Mouse (Mus musculus): ENCODE results near the gene 6430628N08Rik. TPM values are rescaled to one million over a fixed set of nuclear protein-coding genes. Genes with fewer than 3 reads are reported as not detected.

Gene 6430628N08Rik
- polyA plus RNA-seq, 1 experiment from 2014 or later: not detected

DNA sequence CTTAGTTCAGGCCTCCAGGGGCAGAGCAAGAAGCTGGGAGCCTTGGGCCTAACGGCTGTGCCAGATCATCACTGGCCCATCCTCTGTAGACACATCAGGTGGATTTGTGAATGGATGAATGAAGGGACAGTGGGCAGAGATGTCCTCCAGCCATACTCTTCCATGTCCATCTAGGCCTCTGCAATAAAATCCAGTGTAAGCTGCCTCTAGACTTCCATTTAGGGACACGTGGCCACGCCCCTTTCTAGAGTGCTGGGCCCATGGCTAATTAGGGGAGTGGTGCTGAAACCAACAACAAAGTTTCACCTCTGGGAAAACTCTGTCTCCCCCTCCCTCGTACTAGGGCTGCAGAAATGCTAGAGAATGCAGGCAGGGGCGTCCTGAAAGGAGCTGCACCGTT lies 399 bp upstream of the 6430628N08Rik start:
- 8% methylated on average over 6 of the region's 6 CpGs for WGBS
- H3K27ac ChIP-seq: no peak overlapping the region
- ATAC-seq: peak; percentile 37
- peak overlapping the region; percentile 48 for H3K9ac ChIP-seq
- peaks cover 11% of the 10 kb centered on the region for H3K4me1 ChIP-seq
- H3K9me3 ChIP-seq (replicated peaks): no peaks in the 10 kb centered on the region
- H3K4me3 ChIP-seq: peak overlapping the region; percentile 30
- peak overlapping the region; percentile 64 for H3K4me2 ChIP-seq
- no peaks in the 10 kb centered on the region for H3K36me3 ChIP-seq (ENCODE audit: poor library complexity, severe bottlenecking)
- H3K27me3 ChIP-seq: peaks cover 47% of the 10 kb centered on the region

GRCm38 (mm10) chr4:115894281-115894680 lies 3.8 kb downstream of the 6430628N08Rik start:
- 6% methylated on average over 3 of the region's 3 CpGs for WGBS

DNA sequence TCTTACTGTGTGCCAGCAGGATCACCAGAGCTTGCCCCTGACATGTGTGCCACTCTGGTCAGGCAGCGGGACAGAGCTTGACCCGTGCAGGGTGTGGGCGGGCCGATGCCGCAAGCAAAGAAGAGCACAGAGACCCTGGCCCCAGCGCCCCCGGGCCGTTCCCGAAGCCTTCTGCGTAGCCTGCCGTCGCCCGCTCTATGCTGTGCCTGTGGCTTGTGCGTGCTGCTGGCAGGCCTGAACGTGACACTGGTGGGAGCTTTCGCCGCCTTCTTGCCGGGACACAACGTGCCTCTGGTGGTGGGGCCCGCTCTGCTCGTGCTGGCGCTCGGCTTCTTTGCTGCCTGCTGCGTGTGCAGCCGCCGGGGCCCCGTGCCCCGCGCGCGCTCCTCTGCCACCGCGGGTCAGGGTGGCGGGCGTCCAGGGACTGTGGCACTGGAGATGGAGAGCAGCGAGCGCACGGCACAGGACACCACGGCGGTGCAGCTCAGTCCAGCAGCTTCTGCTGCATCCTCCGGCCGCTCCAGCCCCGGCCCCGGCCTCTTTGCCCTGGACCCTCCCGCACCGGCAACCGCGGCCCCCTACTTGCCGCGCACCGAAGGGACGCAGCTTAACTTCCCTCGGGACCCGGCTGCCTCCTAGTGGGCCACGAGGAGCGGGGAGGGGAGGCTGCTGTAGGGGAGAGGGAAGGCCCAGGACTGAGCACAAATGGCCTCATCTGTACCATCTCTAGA lies 7.6 kb downstream of the 6430628N08Rik start:
- peak; percentile 71 for ATAC-seq

More at GRCm38 (mm10) chr4:115894281-115894680, 3.8 kb downstream of the 6430628N08Rik start:
- Histone ChIP-seq H3K36me3 (ENCODE audit: poor library complexity, severe bottlenecking) (no peaks in the 10 kb centered on the region), H3K9me3 (replicated peaks) (no peaks in the 10 kb centered on the region), H3K4me3 (no peak overlapping the region), H3K27me3 (peaks cover 83% of the 10 kb centered on the region), H3K9ac (no peak overlapping the region), H3K4me2 (no peak overlapping the region), H3K27ac (no peak overlapping the region), H3K4me1 (peaks cover 20% of the 10 kb centered on the region)
- ATAC-seq: no peak

GRCm38 (mm10) chr4:115902816-115903215 lies 12.4 kb downstream of the 6430628N08Rik start:
- Histone ChIP-seq H3K4me3 (no peak overlapping the region), H3K9me3 (replicated peaks) (no peaks in the 10 kb centered on the region), H3K9ac (no peak overlapping the region), H3K4me2 (no peak overlapping the region), H3K27ac (no peak overlapping the region), H3K4me1 (peaks cover 26% of the 10 kb centered on the region), H3K36me3 (ENCODE audit: poor library complexity, severe bottlenecking) (no peaks in the 10 kb centered on the region), H3K27me3 (peaks cover 95% of the 10 kb centered on the region)
- 18% methylated on average over 5 of the region's 5 CpGs for WGBS
- 0 out of 2 replicates have a peak, but pooled peaks have one; percentile 15 for ATAC-seq

More for the DNA sequence above, 7.6 kb downstream of the 6430628N08Rik start:
- under 1% methylated on average over 56 of the region's 56 CpGs for WGBS
- no peak overlapping the region for H3K27ac ChIP-seq
- H3K4me3 ChIP-seq: peak overlapping the region; percentile 48
- H3K9ac ChIP-seq: peak overlapping the region; percentile 65
- peaks cover 9% of the 10 kb centered on the region for H3K4me1 ChIP-seq
- peaks cover 86% of the 10 kb centered on the region for H3K27me3 ChIP-seq
- H3K4me2 ChIP-seq: peak overlapping the region; percentile 91
- no peaks in the 10 kb centered on the region for H3K9me3 ChIP-seq (replicated peaks)
- no peaks in the 10 kb centered on the region for H3K36me3 ChIP-seq (ENCODE audit: poor library complexity, severe bottlenecking)

- no peak for ATAC-seq
- Histone ChIP-seq H3K27ac (no peak overlapping the region), H3K4me2 (no peak overlapping the region), H3K36me3 (ENCODE audit: poor library complexity, severe bottlenecking) (no peaks in the 10 kb centered on the region), H3K4me3 (no peak overlapping the region), H3K27me3 (peaks cover 88% of the 10 kb centered on the region), H3K9ac (no peak overlapping the region), H3K9me3 (replicated peaks) (no peaks in the 10 kb centered on the region), H3K4me1 (peaks cover 32% of the 10 kb centered on the region)
- 0% methylated on average over 12 of the region's 12 CpGs for WGBS
Measured at GRCm38 (mm10) chr4:115904375-115904774, 13.9 kb downstream of the 6430628N08Rik start.

DNA sequence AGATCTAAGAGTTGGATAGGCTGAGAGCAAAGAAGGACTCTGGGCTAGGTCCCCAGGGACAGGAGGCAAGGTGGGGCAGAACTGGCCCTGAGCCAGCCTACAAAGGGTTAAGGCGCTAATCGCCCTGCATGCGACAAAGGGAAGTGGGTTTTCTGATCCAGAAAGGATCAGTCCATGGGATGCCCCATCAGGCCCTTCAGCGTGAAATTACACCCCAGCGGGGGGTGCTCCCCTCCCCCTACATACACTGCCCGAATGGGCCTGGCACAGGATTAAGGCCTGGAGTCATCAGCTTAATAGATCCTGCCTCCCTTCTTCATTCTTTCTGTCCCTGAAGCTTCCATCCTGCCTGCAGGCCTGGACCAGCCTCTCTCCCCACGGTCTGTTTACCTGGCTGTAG lies 15.2 kb downstream of the 6430628N08Rik start:
- no peaks in the 10 kb centered on the region for H3K9me3 ChIP-seq (replicated peaks)
- ATAC-seq: no peak
- H3K9ac ChIP-seq: no peak overlapping the region
- H3K4me1 ChIP-seq: peaks cover 32% of the 10 kb centered on the region
- WGBS: 3% methylated on average over 7 of the region's 7 CpGs
- H3K4me3 ChIP-seq: no peak overlapping the region
- H3K36me3 ChIP-seq (ENCODE audit: poor library complexity, severe bottlenecking): no peaks in the 10 kb centered on the region
- H3K27ac ChIP-seq: no peak overlapping the region
- no peak overlapping the region for H3K4me2 ChIP-seq
- peaks cover 79% of the 10 kb centered on the region for H3K27me3 ChIP-seq

DNA sequence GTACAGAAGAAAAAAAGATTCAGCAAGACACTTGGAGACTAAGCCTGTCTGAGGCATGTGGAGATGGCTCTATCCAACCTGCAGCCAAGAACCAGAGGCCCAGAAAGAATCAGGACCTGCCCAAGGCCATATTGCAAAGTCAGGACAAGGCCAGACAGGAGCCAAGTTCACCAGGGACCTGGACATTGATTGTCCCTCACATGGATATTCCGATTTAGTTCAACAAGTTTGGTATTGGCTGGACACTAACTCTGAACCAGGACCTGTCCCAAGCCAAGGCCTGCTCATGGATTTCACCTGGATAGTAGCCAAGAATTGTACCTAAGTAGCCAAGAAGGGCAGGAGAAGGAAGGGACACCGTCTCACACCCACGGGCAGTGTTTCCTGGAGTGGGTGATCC lies 16.3 kb downstream of the 6430628N08Rik start:
- H3K36me3 ChIP-seq (ENCODE audit: poor library complexity, severe bottlenecking): no peaks in the 10 kb centered on the region
- H3K9me3 ChIP-seq (replicated peaks): no peaks in the 10 kb centered on the region
- H3K4me2 ChIP-seq: no peak overlapping the region
- H3K4me1 ChIP-seq: peaks cover 32% of the 10 kb centered on the region
- H3K4me3 ChIP-seq: no peak overlapping the region
- peaks cover 77% of the 10 kb centered on the region for H3K27me3 ChIP-seq
- no peak overlapping the region for H3K9ac ChIP-seq
- no peak for ATAC-seq
- 90% methylated on average over 3 of the region's 3 CpGs for WGBS
- H3K27ac ChIP-seq: no peak overlapping the region

- no peaks in the 10 kb centered on the region for H3K9me3 ChIP-seq (replicated peaks)
- H3K4me2 ChIP-seq: no peak overlapping the region
- no peak overlapping the region for H3K4me3 ChIP-seq
- no peaks in the 10 kb centered on the region for H3K36me3 ChIP-seq (ENCODE audit: poor library complexity, severe bottlenecking)
- H3K9ac ChIP-seq: no peak overlapping the region
- peaks cover 72% of the 10 kb centered on the region for H3K27me3 ChIP-seq
- H3K4me1 ChIP-seq: peaks cover 32% of the 10 kb centered on the region
- H3K27ac ChIP-seq: no peak overlapping the region
- ATAC-seq: no peak
- 64% methylated on average over 1 of the region's 1 CpGs for WGBS
Measured at GRCm38 (mm10) chr4:115907994-115908393, 17.5 kb downstream of the 6430628N08Rik start.

DNA sequence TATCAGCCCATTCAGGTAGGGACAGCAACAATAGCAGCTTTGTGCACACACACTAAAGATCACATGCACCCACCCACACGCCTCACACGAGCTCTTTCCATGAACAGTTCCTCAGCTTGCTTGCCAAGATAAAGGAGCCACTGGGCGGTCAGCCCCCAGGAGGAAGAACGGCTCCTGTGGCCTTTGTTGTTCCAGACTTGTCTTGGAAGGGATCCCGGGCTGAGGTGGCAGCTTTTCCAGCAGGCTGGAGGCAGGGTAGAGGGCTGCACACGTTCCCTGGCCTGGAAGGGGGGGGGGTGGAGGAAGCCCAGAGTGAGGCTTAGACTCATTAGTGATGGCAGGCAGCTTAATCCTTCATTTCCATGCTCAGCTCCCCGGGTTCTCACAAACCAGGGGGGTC lies 18.2 kb downstream of the 6430628N08Rik start:
- ATAC-seq: peak; percentile 88
- WGBS: 3% methylated on average over 7 of the region's 7 CpGs
- H3K9ac ChIP-seq: no peak overlapping the region
- H3K9me3 ChIP-seq (replicated peaks): no peaks in the 10 kb centered on the region
- no peaks in the 10 kb centered on the region for H3K36me3 ChIP-seq (ENCODE audit: poor library complexity, severe bottlenecking)
- no peak overlapping the region for H3K4me3 ChIP-seq
- peaks cover 32% of the 10 kb centered on the region for H3K4me1 ChIP-seq
- H3K27ac ChIP-seq: no peak overlapping the region
- peaks cover 73% of the 10 kb centered on the region for H3K27me3 ChIP-seq
- no peak overlapping the region for H3K4me2 ChIP-seq

DNA sequence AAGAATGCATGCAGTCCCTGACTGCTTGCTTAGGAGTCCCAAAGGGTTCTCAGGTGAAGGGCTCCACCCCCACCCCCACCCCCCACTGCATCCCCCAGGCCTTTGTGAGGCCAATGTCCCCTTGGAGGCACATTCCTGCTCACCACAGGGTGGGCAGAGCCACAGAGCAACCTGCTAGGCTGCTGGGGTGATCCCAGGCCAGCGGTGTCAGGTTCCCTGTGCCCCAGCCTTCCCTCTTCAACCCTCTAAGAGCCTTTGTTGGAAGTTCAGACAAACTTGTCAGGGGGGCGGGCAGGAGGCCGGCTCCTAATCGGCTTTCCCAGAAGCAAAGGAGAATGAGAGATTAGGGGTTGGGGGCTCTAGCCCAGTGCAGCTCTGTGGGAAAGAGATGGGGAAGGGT lies 21.1 kb downstream of the 6430628N08Rik start:
- H3K27me3 ChIP-seq: peaks cover 60% of the 10 kb centered on the region

DNA sequence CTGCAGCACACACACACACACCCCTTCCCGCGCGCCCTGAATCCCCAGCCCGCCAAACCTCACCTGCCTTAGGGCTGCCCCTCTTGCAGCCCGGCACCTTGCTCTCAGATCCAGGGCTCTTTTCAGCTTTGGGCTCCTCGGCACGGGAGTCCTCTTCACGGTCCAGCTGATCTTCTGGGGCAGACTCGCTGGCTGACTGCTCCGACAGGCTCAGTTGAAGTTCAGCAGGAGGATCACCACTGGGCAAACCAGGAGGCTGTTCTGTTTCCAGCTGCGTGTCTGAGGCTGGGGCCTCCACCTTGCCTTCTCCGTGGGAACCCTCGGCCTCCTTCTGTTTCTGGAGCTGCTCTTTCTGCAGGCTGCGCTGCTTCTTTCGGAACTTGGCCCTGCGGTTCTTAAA lies 29.4 kb downstream of the 6430628N08Rik start:
- H3K36me3 ChIP-seq (ENCODE audit: poor library complexity, severe bottlenecking): no peaks in the 10 kb centered on the region
- no peak for ATAC-seq
- H3K4me2 ChIP-seq: no peak overlapping the region
- peaks cover 65% of the 10 kb centered on the region for H3K27me3 ChIP-seq
- no peak overlapping the region for H3K27ac ChIP-seq
- WGBS: 76% methylated on average over 16 of the region's 16 CpGs
- no peaks in the 10 kb centered on the region for H3K4me1 ChIP-seq
- H3K9me3 ChIP-seq (replicated peaks): no peaks in the 10 kb centered on the region
- no peak overlapping the region for H3K4me3 ChIP-seq
- no peak overlapping the region for H3K9ac ChIP-seq

More for the DNA sequence above, 21.1 kb downstream of the 6430628N08Rik start:
- no peak for ATAC-seq
- H3K27ac ChIP-seq: no peak overlapping the region
- H3K4me1 ChIP-seq: peaks cover 13% of the 10 kb centered on the region
- H3K36me3 ChIP-seq (ENCODE audit: poor library complexity, severe bottlenecking): no peaks in the 10 kb centered on the region
- H3K9me3 ChIP-seq (replicated peaks): no peaks in the 10 kb centered on the region
- no peak overlapping the region for H3K4me3 ChIP-seq
- H3K9ac ChIP-seq: no peak overlapping the region
- WGBS: 2% methylated on average over 4 of the region's 4 CpGs
- H3K4me2 ChIP-seq: no peak overlapping the region

- H3K36me3 ChIP-seq (ENCODE audit: poor library complexity, severe bottlenecking): no peaks in the 10 kb centered on the region
- whole genome bisulfite sequencing: 89% methylated on average over 5 of the region's 5 CpGs
- no peak for ATAC-seq
- no peak overlapping the region for H3K4me2 ChIP-seq
- H3K9me3 ChIP-seq (replicated peaks): no peaks in the 10 kb centered on the region
- no peaks in the 10 kb centered on the region for H3K4me1 ChIP-seq
- no peak overlapping the region for H3K4me3 ChIP-seq
- peaks cover 56% of the 10 kb centered on the region for H3K27me3 ChIP-seq
- no peak overlapping the region for H3K27ac ChIP-seq
- no peak overlapping the region for H3K9ac ChIP-seq
Measured at GRCm38 (mm10) chr4:115922688-115923087, 32.2 kb downstream of the 6430628N08Rik start.

All from forebrain, embryonic 13.5 days (tissue).